Mouse (Mus musculus) limb, embryonic 13.5 days (tissue): ENCODE results near the gene Six5. TPM values are rescaled to one million over a fixed set of nuclear protein-coding genes. Genes with fewer than 3 reads are reported as not detected.

Experiments
- ATAC-seq: fragments of 200-750 bp; cut with Nextera tagmentation; 2 replicates; pipeline ENCODE4 v1.8.0; 2017; ENCODE audit warnings: low read depth, moderate number of reproducible peaks, moderate TSS enrichment; ENCODE audit not compliant: low FRiP score
- H3K27ac ChIP-seq: fragments of 300-500 bp; sonication (generic); 2 replicates; pipeline ENCODE4 v1.5.1; 2015; ENCODE audit warnings: inconsistent platforms, mild to moderate bottlenecking, moderate library complexity
- H3K27me3 ChIP-seq: fragments of 300-500 bp; sonication (generic); 2 replicates; pipeline ENCODE4 v1.6.1; 2015; ENCODE audit warnings: mild to moderate bottlenecking, inconsistent platforms
- H3K36me3 ChIP-seq: fragments of 300-500 bp; sonication (generic); 2 replicates; pipeline ENCODE4 v1.6.1; 2015; ENCODE audit warnings: inconsistent platforms, mild to moderate bottlenecking, moderate library complexity
- H3K4me1 ChIP-seq: fragments of 300-500 bp; sonication (generic); 2 replicates; pipeline ENCODE4 v1.6.1; 2015; ENCODE audit warnings: inconsistent platforms
- H3K4me2 ChIP-seq: fragments of 300-500 bp; sonication (generic); replicated peaks from 2 replicates; pipeline ENCODE4 v1.6.1; 2015; ENCODE audit warnings: inconsistent platforms, mild to moderate bottlenecking, moderate library complexity
- H3K4me3 ChIP-seq: fragments of 300-500 bp; sonication (generic); 2 replicates; pipeline ENCODE4 v1.5.1; 2015; ENCODE audit warnings: moderate library complexity, mild to moderate bottlenecking, inconsistent platforms
- H3K9ac ChIP-seq: fragments of 300-500 bp; sonication (generic); 2 replicates; pipeline ENCODE4 v1.6.1; 2015; ENCODE audit warnings: mild to moderate bottlenecking, inconsistent platforms
- H3K9me3 ChIP-seq: fragments of 300-500 bp; sonication (generic); 2 replicates; pipeline ENCODE4 v1.6.1; 2016; ENCODE audit warnings: inconsistent platforms
- WGBS: fragments of 180-500 bp; shearing (Covaris S2); methylation state at CpG from one replicate; pipeline ENCODE4 v1.1.7; 2015; 5-methylcytosine and 5-hydroxymethylcytosine counted together
- polyA plus RNA-seq: library from polyadenylated mRNA; unstranded; fragments of >200 nt; fragmentation: Nextera tagmentation; extraction: Ambion mirVana; gene quantifications from 2 replicates; pipeline ENCODE4 v1.2.1, GENCODE M21; 2015

Six5 gene
- polyA plus RNA-seq, 1 experiment from 2014 or later = 13.9 TPM

DNA sequence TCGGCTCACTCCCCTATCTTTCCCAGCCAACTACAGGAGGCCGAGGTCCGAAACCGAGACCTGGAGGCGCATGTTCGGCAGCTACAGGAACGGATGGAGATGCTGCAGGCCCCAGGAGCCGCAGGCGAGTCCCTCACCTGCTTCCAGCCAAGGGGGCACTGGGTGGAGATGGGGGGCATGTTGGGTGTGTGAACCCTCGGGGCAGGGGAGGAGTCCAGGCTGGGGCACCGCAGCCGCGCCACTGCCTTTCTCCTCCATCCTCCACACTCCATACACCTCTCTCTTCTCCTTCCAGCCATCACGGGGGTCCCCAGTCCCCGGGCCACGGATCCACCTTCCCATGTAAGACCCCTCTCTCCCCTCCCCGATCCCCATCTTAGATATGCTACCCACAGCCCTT lies 2.5 kb upstream of the Six5 start:
- Histone ChIP-seq H3K36me3 (peaks cover 48% of the 10 kb centered on the region), H3K9me3 (no peaks in the 10 kb centered on the region), H3K4me1 (peaks cover 33% of the 10 kb centered on the region), H3K4me3 (peak overlapping the region; percentile 88; the same call in 1 of the 2 replicates), H3K9ac (peak overlapping the region; percentile 68), H3K4me2 (peak overlapping the region; percentile 96), H3K27me3 (peaks cover 7% of the 10 kb centered on the region), H3K27ac (no peak overlapping the region)
- 37% methylated on average over 15 of the region's 17 CpGs for WGBS
- ATAC-seq = no peak

DNA sequence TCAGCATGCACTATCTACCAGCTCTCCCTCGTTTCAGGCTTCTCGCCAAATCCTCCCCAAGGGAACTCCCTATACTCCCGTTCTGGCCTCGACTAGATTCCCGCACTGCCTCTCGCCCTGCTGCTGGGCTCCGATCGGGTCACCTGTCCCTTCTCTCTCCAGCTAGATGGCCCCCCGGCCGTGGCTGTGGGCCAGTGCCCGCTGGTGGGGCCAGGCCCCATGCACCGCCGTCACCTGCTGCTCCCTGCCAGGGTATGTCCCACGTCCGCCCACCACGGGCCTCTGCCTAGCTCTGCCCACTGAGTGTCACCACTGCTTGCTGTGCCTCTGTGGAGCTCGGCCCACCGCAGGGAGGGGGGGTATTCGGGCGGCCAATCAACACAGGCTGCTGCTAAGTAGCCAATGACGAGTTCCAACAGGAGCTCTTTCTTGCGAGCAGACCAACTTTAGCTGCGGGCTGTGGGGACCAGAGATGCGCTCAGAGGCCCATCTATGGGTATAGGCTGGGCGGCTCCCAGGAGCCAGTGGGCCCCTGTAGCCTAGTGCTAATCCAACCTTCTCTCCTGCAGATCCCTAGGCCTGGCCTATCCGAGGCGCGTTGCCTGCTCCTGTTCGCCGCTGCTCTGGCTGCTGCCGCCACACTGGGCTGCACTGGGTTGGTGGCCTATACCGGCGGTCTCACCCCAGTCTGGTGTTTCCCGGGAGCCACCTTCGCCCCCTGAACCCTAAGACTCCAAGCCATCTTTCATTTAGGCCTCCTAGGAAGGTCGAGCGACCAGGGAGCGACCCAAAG lies 1.8 kb upstream of the Six5 start:
- peaks cover 48% of the 10 kb centered on the region for H3K36me3 ChIP-seq
- peaks cover 40% of the 10 kb centered on the region for H3K4me1 ChIP-seq
- peak overlapping the region; percentile 68 for H3K9ac ChIP-seq
- WGBS = 3% methylated on average over 38 of the region's 38 CpGs
- no peaks in the 10 kb centered on the region for H3K9me3 ChIP-seq
- peak overlapping the region; percentile 96 for H3K4me2 ChIP-seq
- H3K27ac ChIP-seq = peak overlapping the region; percentile 93
- peak overlapping the region; percentile 88 for H3K4me3 ChIP-seq
- peaks cover 7% of the 10 kb centered on the region for H3K27me3 ChIP-seq
- ATAC-seq = peak; percentile 51

- Histone ChIP-seq H3K27ac (peak overlapping the region; percentile 93), H3K9me3 (no peaks in the 10 kb centered on the region), H3K27me3 (peaks cover 7% of the 10 kb centered on the region), H3K4me2 (peak overlapping the region; percentile 96), H3K4me1 (peaks cover 45% of the 10 kb centered on the region), H3K4me3 (peak overlapping the region; percentile 88), H3K36me3 (peaks cover 48% of the 10 kb centered on the region), H3K9ac (peak overlapping the region; percentile 68)
- ATAC-seq = peak; percentile 32
- 1% methylated on average over 15 of the region's 15 CpGs for WGBS
Measured at GRCm38 (mm10) chr7:19093174-19093521, 1.2 kb upstream of the Six5 start.

- peak overlapping the region; percentile 88 for H3K4me3 ChIP-seq
- H3K4me1 ChIP-seq = peaks cover 50% of the 10 kb centered on the region
- under 1% methylated on average over 45 of the region's 45 CpGs for WGBS
- peaks cover 47% of the 10 kb centered on the region for H3K36me3 ChIP-seq
- H3K9ac ChIP-seq = peak overlapping the region; percentile 97
- ATAC-seq = peak; percentile 88
- H3K27me3 ChIP-seq = peaks cover 7% of the 10 kb centered on the region
- no peaks in the 10 kb centered on the region for H3K9me3 ChIP-seq
- peak overlapping the region; percentile 99 for H3K27ac ChIP-seq
- peak overlapping the region; percentile 96 for H3K4me2 ChIP-seq
Measured at GRCm38 (mm10) chr7:19093537-19094385, 633 bp upstream of the Six5 start.

DNA sequence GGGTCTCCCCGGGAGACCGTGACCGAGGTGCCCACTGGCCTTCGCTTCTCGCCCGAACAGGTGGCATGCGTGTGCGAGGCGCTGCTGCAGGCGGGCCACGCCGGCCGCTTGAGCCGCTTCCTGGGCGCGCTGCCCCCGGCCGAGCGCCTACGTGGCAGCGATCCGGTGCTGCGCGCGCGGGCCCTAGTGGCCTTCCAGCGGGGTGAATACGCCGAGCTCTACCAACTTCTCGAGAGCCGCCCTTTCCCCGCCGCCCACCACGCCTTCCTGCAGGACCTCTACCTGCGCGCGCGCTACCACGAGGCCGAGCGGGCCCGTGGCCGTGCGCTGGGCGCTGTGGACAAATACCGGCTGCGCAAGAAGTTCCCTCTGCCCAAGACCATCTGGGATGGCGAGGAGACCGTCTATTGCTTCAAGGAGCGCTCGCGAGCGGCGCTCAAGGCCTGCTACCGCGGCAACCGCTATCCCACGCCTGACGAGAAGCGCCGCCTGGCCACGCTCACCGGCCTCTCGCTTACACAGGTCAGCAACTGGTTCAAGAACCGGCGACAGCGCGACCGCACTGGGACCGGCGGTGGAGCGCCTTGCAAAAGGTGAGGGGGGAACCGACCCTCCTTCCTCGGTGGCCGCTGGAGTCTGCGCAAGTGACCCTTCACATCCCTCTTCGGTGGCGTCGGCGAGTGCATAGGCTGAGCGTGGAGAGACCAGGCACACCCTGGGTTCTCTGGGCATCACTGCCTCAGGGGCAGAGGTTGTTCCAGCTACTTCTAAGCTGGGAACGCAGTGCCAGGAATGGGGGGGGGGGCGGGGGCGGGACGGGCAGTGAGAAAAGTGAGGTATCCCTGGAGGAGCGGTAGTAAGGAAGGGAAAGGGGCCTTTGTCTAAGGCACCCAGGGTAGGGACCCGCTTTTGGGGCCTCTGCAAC lies 694 bp downstream of the Six5 start:
- Histone ChIP-seq H3K4me1 (peaks cover 51% of the 10 kb centered on the region), H3K27me3 (peaks cover 7% of the 10 kb centered on the region), H3K27ac (peak overlapping the region; percentile 99), H3K9me3 (no peaks in the 10 kb centered on the region), H3K9ac (peak overlapping the region; percentile 97), H3K36me3 (peaks cover 45% of the 10 kb centered on the region), H3K4me2 (peak overlapping the region; percentile 96), H3K4me3 (peak overlapping the region; percentile 88)
- no peak for ATAC-seq
- WGBS = under 1% methylated on average over 87 of the region's 87 CpGs

DNA sequence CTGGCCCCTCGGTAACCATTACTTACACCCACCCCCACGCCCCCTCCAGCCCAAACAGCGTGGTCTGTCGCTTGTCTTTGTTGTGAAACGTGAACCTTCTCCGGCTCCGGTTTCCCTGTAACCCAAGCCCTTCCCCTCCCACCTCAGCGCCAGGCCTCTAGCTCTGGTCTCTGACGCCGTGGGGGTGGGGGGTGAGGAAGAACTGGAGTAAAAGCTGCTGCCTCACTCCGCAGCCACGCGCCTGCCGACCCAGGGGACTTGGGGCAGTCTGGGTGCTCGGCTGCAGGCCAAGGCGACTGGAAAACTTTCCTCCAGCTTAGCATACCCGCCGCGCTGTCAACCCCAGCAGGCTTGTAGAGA lies 1.3 kb downstream of the Six5 start:
- H3K4me1 ChIP-seq = peaks cover 51% of the 10 kb centered on the region
- peak overlapping the region; percentile 88 for H3K4me3 ChIP-seq
- peaks cover 39% of the 10 kb centered on the region for H3K36me3 ChIP-seq
- under 1% methylated on average over 19 of the region's 19 CpGs for WGBS
- peak overlapping the region; percentile 99 for H3K27ac ChIP-seq
- peaks cover 7% of the 10 kb centered on the region for H3K27me3 ChIP-seq
- peak overlapping the region; percentile 96 for H3K4me2 ChIP-seq
- peak; percentile 17 for ATAC-seq
- no peaks in the 10 kb centered on the region for H3K9me3 ChIP-seq
- peak overlapping the region; percentile 97 for H3K9ac ChIP-seq

GRCm38 (mm10) chr7:19096421-19096976 lies 2.1 kb downstream of the Six5 start:
- Histone ChIP-seq H3K4me3 (peak overlapping the region; percentile 88), H3K36me3 (peaks cover 35% of the 10 kb centered on the region), H3K27me3 (peaks cover 6% of the 10 kb centered on the region), H3K9ac (peak overlapping the region; percentile 97), H3K4me2 (peak overlapping the region; percentile 96), H3K27ac (peak overlapping the region; percentile 99), H3K9me3 (no peaks in the 10 kb centered on the region), H3K4me1 (peaks cover 50% of the 10 kb centered on the region)
- ATAC-seq = no peak
- WGBS = 33% methylated on average over 5 of the region's 5 CpGs

- peak overlapping the region; percentile 96 for H3K4me2 ChIP-seq
- peaks cover 29% of the 10 kb centered on the region for H3K36me3 ChIP-seq
- peaks cover under 1% of the 10 kb centered on the region; the same call in 1 of the 2 replicates for H3K9me3 ChIP-seq
- H3K9ac ChIP-seq = peak overlapping the region; percentile 97; the same call in 1 of the 2 replicates
- peaks cover 43% of the 10 kb centered on the region for H3K4me1 ChIP-seq
- ATAC-seq = no peak
- H3K27ac ChIP-seq = no peak overlapping the region
- H3K4me3 ChIP-seq = peak overlapping the region; percentile 14
- H3K27me3 ChIP-seq = no peaks in the 10 kb centered on the region
- 60% methylated on average over 2 of the region's 2 CpGs for WGBS
Measured at GRCm38 (mm10) chr7:19097217-19097616, 2.8 kb downstream of the Six5 start.

DNA sequence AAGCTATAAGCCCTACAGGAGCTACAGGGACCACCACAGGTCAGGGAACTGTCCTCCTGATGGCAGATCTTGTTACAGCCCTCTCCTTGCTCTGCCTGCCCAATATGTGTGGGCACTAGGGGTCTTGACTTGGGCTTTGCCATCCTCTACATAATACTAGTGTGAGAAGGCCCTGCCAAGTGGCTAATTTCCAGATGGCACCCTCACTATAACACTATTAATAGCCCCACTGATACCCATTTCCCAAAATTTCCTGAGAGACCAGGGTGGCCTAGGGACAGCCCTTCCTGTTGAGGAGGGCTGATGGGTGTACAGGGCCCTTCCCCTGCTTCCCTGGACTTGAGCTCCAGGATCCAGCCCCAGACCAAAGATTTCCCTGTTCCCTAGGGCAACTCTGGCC lies 3.5 kb downstream of the Six5 start:
- peak overlapping the region; percentile 96; the same call in 1 of the 2 replicates for H3K4me2 ChIP-seq
- H3K27me3 ChIP-seq = no peaks in the 10 kb centered on the region
- peaks cover 36% of the 10 kb centered on the region for H3K4me1 ChIP-seq
- no peak overlapping the region for H3K27ac ChIP-seq
- H3K4me3 ChIP-seq = no peak overlapping the region
- peaks cover 32% of the 10 kb centered on the region for H3K36me3 ChIP-seq
- no peak overlapping the region for H3K9ac ChIP-seq
- peaks cover 7% of the 10 kb centered on the region for H3K9me3 ChIP-seq
- ATAC-seq = no peak

GRCm38 (mm10) chr7:19098811-19099210 lies 4.4 kb downstream of the Six5 start:
- Histone ChIP-seq H3K36me3 (peaks cover 33% of the 10 kb centered on the region), H3K9me3 (peaks cover 12% of the 10 kb centered on the region), H3K9ac (no peak overlapping the region), H3K4me1 (peaks cover 30% of the 10 kb centered on the region), H3K4me2 (no peak overlapping the region), H3K27me3 (no peaks in the 10 kb centered on the region), H3K4me3 (no peak overlapping the region), H3K27ac (no peak overlapping the region)
- WGBS = 64% methylated on average over 7 of the region's 7 CpGs
- ATAC-seq = no peak

DNA sequence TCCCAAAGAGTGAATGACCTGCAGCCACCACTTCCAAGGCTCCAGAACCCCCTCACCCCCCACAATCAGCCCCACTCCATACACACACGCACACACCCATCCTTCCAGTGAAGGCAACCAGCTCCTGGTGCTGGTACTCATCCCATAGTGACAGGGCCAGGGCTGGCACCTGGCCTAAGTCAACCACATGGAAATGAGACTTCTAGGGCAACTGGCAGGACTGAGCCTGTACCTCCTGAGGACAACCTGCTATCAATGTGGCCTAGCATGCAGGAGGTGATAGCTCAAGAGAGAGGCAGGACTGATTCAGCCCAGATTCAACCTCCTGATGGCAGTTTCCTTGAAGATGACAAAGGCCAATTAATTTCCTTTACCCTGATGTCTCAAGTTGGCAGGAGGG lies 5.9 kb downstream of the Six5 start:
- Histone ChIP-seq H3K4me2 (no peak overlapping the region), H3K9me3 (peaks cover 12% of the 10 kb centered on the region), H3K27ac (no peak overlapping the region), H3K4me1 (peaks cover 30% of the 10 kb centered on the region), H3K27me3 (no peaks in the 10 kb centered on the region), H3K9ac (no peak overlapping the region), H3K36me3 (peaks cover 33% of the 10 kb centered on the region), H3K4me3 (no peak overlapping the region)
- ATAC-seq = no peak
- WGBS = 67% methylated on average over 1 of the region's 1 CpGs
